Mouse (Mus musculus): Measurements from ENCODE around the gene Snrpd2.

Gene Snrpd2

GRCm38 (mm10) chr7:19178035-19178434, 28.5 kb downstream of the Snrpd2 start:
- DNase-seq (ENCODE audit: low spot score): no peak

GRCm38 (mm10) chr7:19178443-19179092, 29.0 kb downstream of the Snrpd2 start:
- DNase-seq (ENCODE audit: low spot score): peak; percentile 75

GRCm38 (mm10) chr7:19179173-19179572, 29.7 kb downstream of the Snrpd2 start:
- peak; percentile 66 for DNase-seq (ENCODE audit: low spot score)

GRCm38 (mm10) chr7:19179936-19180335, 30.4 kb downstream of the Snrpd2 start:
- DNase-seq (ENCODE audit: low spot score): no peak

DNA sequence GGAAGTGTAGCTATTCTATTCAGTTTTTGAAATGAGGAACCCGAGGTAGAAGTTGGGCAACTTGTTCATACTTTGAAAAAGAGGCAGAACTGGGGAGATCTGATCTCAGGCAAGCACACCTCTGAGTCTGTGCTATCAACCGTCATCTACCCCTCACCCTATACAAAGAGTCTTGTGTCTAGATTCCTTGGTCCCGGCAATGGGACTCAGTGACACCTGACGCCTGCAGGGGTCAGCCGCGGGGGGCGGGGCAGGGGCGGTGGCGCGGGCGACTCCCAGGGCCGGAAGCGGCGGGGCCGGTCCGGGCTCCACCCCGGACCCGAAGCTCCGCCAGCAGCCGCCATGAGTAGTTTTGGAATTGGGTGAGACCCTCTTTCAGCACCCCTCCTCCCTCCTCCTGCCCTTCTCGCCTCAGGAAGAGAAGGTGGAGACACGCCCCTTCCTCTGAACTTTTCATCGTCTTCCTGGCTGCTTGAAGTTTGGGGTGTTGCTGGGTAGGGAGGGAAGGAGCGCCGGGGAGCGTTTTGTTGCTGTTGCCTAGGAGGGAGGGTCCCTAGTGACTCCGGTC, 31.4 kb downstream of the Snrpd2 start:
- no peak for DNase-seq (ENCODE audit: low spot score)

DNA sequence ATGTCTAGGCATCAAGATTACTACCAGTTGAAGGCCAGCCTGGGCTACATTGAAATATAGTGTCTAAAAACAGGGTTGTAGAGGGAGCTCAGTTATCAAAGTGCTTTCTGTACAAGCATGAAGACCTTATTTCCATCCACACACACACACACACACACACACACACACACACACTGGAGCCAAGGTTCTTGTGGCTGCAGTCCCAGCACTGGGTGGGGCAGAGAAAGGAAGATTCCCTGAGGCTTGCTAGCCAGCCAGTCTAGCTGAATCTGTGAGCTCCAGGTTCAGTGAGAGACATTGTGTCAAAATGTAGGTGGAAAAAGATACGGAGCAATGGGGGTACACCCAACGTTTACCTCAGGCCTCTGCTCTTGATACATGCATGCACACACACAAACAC, 34.7 kb downstream of the Snrpd2 start:
- DNase-seq (ENCODE audit: low spot score): no peak

DNA sequence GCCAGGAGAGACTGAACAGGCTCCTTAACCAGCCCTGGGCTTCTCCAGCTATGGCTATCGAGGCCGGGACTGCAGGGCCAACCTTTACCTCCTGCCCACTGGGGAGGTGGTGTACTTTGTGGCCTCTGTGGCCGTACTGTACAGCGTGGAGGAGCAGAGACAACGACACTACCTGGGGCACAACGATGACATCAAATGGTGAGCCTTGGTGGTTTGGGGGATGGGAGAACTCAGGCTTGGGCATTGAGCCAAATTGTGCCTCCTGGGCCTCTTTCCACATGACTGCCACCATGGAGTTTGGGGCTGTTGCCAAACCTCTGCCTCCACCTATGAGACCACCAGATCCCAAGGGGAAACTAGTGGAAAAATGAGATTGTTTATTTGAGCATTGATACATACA, 35.2 kb downstream of the Snrpd2 start:
- DNase-seq (ENCODE audit: low spot score): no peak

GRCm38 (mm10) chr7:19194676-19195075, 45.2 kb downstream of the Snrpd2 start:
- no peak for DNase-seq (ENCODE audit: low spot score)

GRCm38 (mm10) chr7:19196676-19197075, 47.2 kb downstream of the Snrpd2 start:
- peak; percentile 48 for DNase-seq (ENCODE audit: low spot score)

GRCm38 (mm10) chr7:19197985-19198384, 48.5 kb downstream of the Snrpd2 start:
- DNase-seq (ENCODE audit: low spot score): peak; percentile 42

DNA sequence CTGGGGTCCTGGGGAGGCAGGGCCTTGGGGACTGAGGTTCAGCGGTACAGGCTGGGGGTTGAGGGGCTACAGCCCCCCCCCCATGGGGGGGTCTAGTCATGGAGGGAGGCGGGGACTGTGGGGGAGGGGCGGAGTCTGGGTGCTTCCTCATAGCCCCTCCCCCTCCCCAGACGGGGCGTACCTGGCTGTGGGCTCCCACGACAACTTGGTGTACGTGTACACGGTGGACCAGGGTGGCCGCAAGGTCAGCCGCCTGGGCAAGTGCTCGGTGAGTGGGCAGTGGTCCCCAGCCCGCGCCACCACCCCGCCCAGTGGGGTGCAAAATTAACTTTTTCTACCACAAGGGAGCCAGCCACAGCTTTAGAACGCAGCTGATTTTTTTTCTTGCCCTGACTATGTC, 52.1 kb downstream of the Snrpd2 start:
- DNase-seq (ENCODE audit: low spot score): no peak

DNA sequence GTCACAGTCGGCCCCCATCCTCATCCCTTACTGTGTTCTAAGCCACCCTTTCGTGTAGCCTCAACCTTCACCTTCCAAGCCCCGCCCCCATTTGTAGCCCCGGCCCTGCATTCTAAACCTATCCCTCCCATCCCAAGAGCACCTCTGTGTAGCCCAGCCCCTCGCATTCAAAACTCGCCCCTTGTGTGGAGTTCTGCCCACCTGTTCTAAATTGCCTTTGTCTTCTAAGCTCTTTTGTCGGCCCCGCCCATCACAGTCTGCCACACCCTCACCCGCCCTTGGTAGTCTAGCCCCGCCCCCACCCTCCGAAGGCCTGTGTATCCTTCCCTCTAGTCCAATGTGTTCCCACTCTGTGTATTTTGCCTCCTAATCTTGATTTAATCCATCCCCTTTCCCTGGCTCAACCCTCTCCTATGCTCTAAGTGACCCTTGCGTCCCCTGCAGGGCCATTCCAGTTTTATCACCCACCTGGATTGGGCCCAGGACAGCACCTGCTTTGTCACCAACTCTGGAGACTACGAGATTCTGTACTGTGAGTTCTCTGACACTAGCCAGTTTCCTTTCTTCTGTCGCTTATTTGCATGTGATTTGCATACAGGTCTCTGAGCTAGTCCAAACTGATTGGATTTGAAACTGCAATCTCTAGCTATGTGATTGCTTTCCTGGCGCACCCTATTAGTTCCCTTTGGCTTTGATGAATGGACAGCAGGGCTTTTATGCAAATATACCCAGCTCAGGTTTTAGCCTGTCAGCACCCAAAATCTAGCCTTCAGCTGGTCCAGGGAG, 52.7 kb downstream of the Snrpd2 start:
- DNase-seq (ENCODE audit: low spot score): no peak

All from T-cell, adult 2 months (primary cell).